ENCODE assay signal across 20 mouse cellular contexts in the genomic region with DNA sequence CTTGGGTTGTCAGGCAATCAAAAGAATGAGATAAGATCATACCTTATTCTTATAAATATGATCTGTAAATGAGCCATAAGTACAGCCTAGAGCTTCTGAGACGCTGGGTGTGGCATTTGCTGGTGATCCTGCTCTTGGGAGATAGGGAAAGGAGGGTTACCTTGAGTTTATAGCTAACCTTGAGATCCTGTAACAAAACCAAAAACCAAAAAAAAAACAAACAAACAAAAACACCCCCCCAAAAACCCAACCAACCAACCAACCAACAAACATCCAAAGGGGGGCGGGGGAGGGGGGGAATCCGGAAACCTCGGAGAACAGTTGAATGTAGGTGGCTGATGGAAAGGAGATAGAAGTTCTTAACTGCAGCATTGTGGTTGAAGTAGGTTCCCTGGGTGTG. TPM values are rescaled to one million over a fixed set of nuclear protein-coding genes. Genes with fewer than 3 reads are reported as not detected.
DNase-seq lines count a peak whose midpoint lies in the region; ATAC-seq and TF ChIP-seq lines count a peak whose summit lies in the region.
"Had no signal": no experiment of that assay in that cellular context is flagged by ENCODE, and none has a peak within 500 bp of the region (broad histone marks: within the 10 kb centered on the region; RNA-seq: fewer than 3 reads in every experiment).

No protein-coding gene starts in this region.

- peak overlapping the region; percentile 79 for H3K4me3 ChIP-seq in erythroblast, embryonic 14.5 days (replicated peaks)
- H3K4me3 ChIP-seq in heart, embryonic 16.5 days (ENCODE audit: low read length): peak overlapping the region; percentile 41
- H3K4me3 ChIP-seq in heart, embryonic 11.5 days (ENCODE audit: low read depth, low read length): no peak overlapping the region
- peak overlapping the region; percentile 14 to 49; a peak in 3 of 4 replicates for H3K4me3 ChIP-seq in liver, embryonic 14.5 days (ENCODE audit: insufficient read depth in 1 of 2, low read depth in 2 of 2, low read length in 2 of 2)
- no peak overlapping the region for H3K4me3 ChIP-seq in kidney, embryonic 16.5 days (ENCODE audit: low read length)
- no peak overlapping the region for H3K4me3 ChIP-seq in forebrain, embryonic 12.5 days (replicated peaks)

- peak overlapping the region; percentile 58 for H3K4me2 ChIP-seq in heart, embryonic 16.5 days (ENCODE audit: low read depth, low read length)
- no peak overlapping the region; the same call in 1 of the 2 replicates for H3K4me2 ChIP-seq in heart, embryonic 11.5 days
- peak overlapping the region; percentile 80 for H3K4me2 ChIP-seq in liver, embryonic 14.5 days (ENCODE audit: low read depth)
- no peak overlapping the region for H3K4me2 ChIP-seq in kidney, embryonic 16.5 days (replicated peaks; ENCODE audit: low read depth, low read length)
- H3K4me2 ChIP-seq in forebrain, embryonic 12.5 days: no peak overlapping the region
- H3K4me2 ChIP-seq: limb, embryonic 12.5 days had no signal

- no peak for ATAC-seq in erythroblast, adult 5-6 weeks (replicated peaks; ENCODE audit: low FRiP score, poor library complexity, severe bottlenecking)
- no peak for ATAC-seq in heart, embryonic 16.5 days (replicated peaks; ENCODE audit: extremely low read depth, insufficient read depth, low FRiP score)
- ATAC-seq in heart, embryonic 11.5 days (replicated peaks; ENCODE audit: insufficient number of reproducible peaks, low FRiP score, low TSS enrichment): no peak
- no peak for ATAC-seq in liver, embryonic 14.5 days (ENCODE audit: insufficient read depth)
- no peak for ATAC-seq in kidney, embryonic 16.5 days (ENCODE audit: low FRiP score, low TSS enrichment)
- no peak for ATAC-seq in forebrain, embryonic 12.5 days (ENCODE audit: low FRiP score)
- ATAC-seq: activated CD4-positive, CD25-positive, alpha-beta regulatory T cell, adult 4 months; forebrain, postnatal 0 days; hindbrain, postnatal 0 days; Patski had no signal

- peaks cover 19% of the 10 kb centered on the region for H3K36me3 ChIP-seq in erythroblast, embryonic 14.5 days (ENCODE audit: control insufficient read depth)
- no peaks in the 10 kb centered on the region for H3K36me3 ChIP-seq in heart, embryonic 16.5 days (ENCODE audit: control insufficient read depth, insufficient read depth)
- no peaks in the 10 kb centered on the region for H3K36me3 ChIP-seq in heart, embryonic 11.5 days (ENCODE audit: control insufficient read depth, insufficient read depth, low read length)
- no peaks in the 10 kb centered on the region for H3K36me3 ChIP-seq in liver, embryonic 14.5 days (replicated peaks; ENCODE audit: control insufficient read depth, insufficient read depth, low read depth)
- H3K36me3 ChIP-seq in kidney, embryonic 16.5 days (ENCODE audit: insufficient read depth, low read length): no peaks in the 10 kb centered on the region
- H3K36me3 ChIP-seq in forebrain, embryonic 12.5 days (replicated peaks): no peaks in the 10 kb centered on the region
- H3K36me3 ChIP-seq: limb, embryonic 12.5 days had no signal

- peak; percentile 47 for DNase-seq in c-Kit-negative CD71-positive TER-119-positive erythroid progenitor cells, embryonic 14.5 days (ENCODE audit: low read depth, low spot score)
- DNase-seq in liver, embryonic 14.5 days (ENCODE audit: low read depth in 3 of 3, low spot score in 3 of 3): peak; percentile 57 to 66 (median 61)
- DNase-seq: cerebellum, adult 11 months; cerebellum, postnatal 14 days; forebrain, postnatal 0 days; kidney, adult 18-20 months; kidney, postnatal 14 days; layer of hippocampus, adult 9-11 months; spleen, adult 18-20 months; thymus, adult 2 months had no signal

- 66% methylated on average over 4 of the region's 4 CpGs for WGBS in heart, embryonic 16.5 days
- 70% methylated on average over 4 of the region's 4 CpGs for WGBS in heart, embryonic 11.5 days (ENCODE audit: insufficient replicate concordance)
- 14% methylated on average over 4 of the region's 4 CpGs for WGBS in liver, embryonic 14.5 days (ENCODE audit: insufficient replicate concordance)
- 90% methylated on average over 4 of the region's 4 CpGs for WGBS in kidney, embryonic 16.5 days
- whole genome bisulfite sequencing in forebrain, embryonic 12.5 days: 91% methylated on average over 4 of the region's 4 CpGs

- no peaks in the 10 kb centered on the region for H3K27me3 ChIP-seq in erythroblast, embryonic 14.5 days (ENCODE audit: control insufficient read depth)
- H3K27me3 ChIP-seq in heart, embryonic 16.5 days (ENCODE audit: control insufficient read depth, insufficient read depth, low read length): no peaks in the 10 kb centered on the region
- no peaks in the 10 kb centered on the region for H3K27me3 ChIP-seq in heart, embryonic 11.5 days (ENCODE audit: control insufficient read depth, insufficient read depth, low read length)
- H3K27me3 ChIP-seq in liver, embryonic 14.5 days (ENCODE audit: control insufficient read depth, insufficient read depth, low read length): no peaks in the 10 kb centered on the region
- H3K27me3 ChIP-seq in kidney, embryonic 16.5 days (ENCODE audit: insufficient read depth, low read length): no peaks in the 10 kb centered on the region
- no peaks in the 10 kb centered on the region for H3K27me3 ChIP-seq in forebrain, embryonic 12.5 days
- H3K27me3 ChIP-seq: limb, embryonic 12.5 days; Patski had no signal

- H3K4me1 ChIP-seq in erythroblast, embryonic 14.5 days (ENCODE audit: control insufficient read depth): peaks cover 81% of the 10 kb centered on the region
- H3K4me1 ChIP-seq in heart, embryonic 16.5 days (ENCODE audit: control insufficient read depth, insufficient read depth, low read length): peaks cover 56% of the 10 kb centered on the region
- peaks cover 34% of the 10 kb centered on the region for H3K4me1 ChIP-seq in heart, embryonic 11.5 days (ENCODE audit: control insufficient read depth, insufficient read depth, low read length)
- H3K4me1 ChIP-seq in liver, embryonic 14.5 days (replicated peaks; ENCODE audit: control insufficient read depth in 2 of 2, insufficient read depth in 2 of 2, low read length in 1 of 2): peaks cover 45 to 52% of the 10 kb centered on the region in 2 experiments
- H3K4me1 ChIP-seq in kidney, embryonic 16.5 days (ENCODE audit: insufficient read depth, low read length): peaks cover 16% of the 10 kb centered on the region; the same call in 1 of the 2 replicates
- H3K4me1 ChIP-seq in forebrain, embryonic 12.5 days: peaks cover 9% of the 10 kb centered on the region

- peak; percentile 54 for TF ChIP-seq EP300 in liver, embryonic 14.5 days (IDR thresholded peaks at IDR 0.05; ENCODE audit: low read depth)

- peak overlapping the region; percentile 60 for H3K9ac ChIP-seq in heart, embryonic 16.5 days (ENCODE audit: low read length)
- no peak overlapping the region for H3K9ac ChIP-seq in heart, embryonic 11.5 days (ENCODE audit: low read depth, low read length)
- peak overlapping the region; percentile 66 for H3K9ac ChIP-seq in liver, embryonic 14.5 days (replicated peaks)
- H3K9ac ChIP-seq in kidney, embryonic 16.5 days (replicated peaks; ENCODE audit: low read length): no peak overlapping the region
- no peak overlapping the region for H3K9ac ChIP-seq in forebrain, embryonic 12.5 days
- H3K9ac ChIP-seq: forebrain, postnatal 0 days; limb, embryonic 12.5 days had no signal

- no peaks in the 10 kb centered on the region for H3K9me3 ChIP-seq in erythroblast, embryonic 14.5 days (ENCODE audit: control insufficient read depth, low read length)
- no peaks in the 10 kb centered on the region for H3K9me3 ChIP-seq in heart, embryonic 16.5 days (replicated peaks; ENCODE audit: control insufficient read depth, low read length)
- H3K9me3 ChIP-seq in heart, embryonic 11.5 days (replicated peaks; ENCODE audit: control insufficient read depth, low read length): no peaks in the 10 kb centered on the region
- H3K9me3 ChIP-seq in liver, embryonic 14.5 days (ENCODE audit: control insufficient read depth, low read length): no peaks in the 10 kb centered on the region
- no peaks in the 10 kb centered on the region for H3K9me3 ChIP-seq in kidney, embryonic 16.5 days (ENCODE audit: low read length)
- no peaks in the 10 kb centered on the region for H3K9me3 ChIP-seq in forebrain, embryonic 12.5 days
- H3K9me3 ChIP-seq: limb, embryonic 12.5 days had no signal

- TF ChIP-seq CTCF in liver, embryonic 14.5 days (IDR thresholded peaks at IDR 0.05; ENCODE audit: low read depth): no peak

- H3K27ac ChIP-seq in heart, embryonic 16.5 days (ENCODE audit: low read length): peak overlapping the region; percentile 92
- H3K27ac ChIP-seq in heart, embryonic 11.5 days (ENCODE audit: low read depth, low read length): no peak overlapping the region; the same call in 1 of the 2 replicates
- peak overlapping the region; percentile 98 for H3K27ac ChIP-seq in liver, embryonic 14.5 days
- no peak overlapping the region for H3K27ac ChIP-seq in kidney, embryonic 16.5 days (ENCODE audit: low read length)
- no peak overlapping the region for H3K27ac ChIP-seq in forebrain, embryonic 12.5 days
- H3K27ac ChIP-seq: hindbrain, postnatal 0 days; limb, embryonic 12.5 days had no signal

RNA-seq across cellular contexts. Expression of gene Osbpl8, which starts 2.9 kb away (rescaled TPM):
- 0.51 and 0.56 TPM in 2 replicates for polyA plus RNA-seq in erythroblast, embryonic 14.5 days (2012)
- 221 and 254 TPM in 2 replicates for total RNA-seq in erythroblast, adult 5-6 weeks (2015; ENCODE audit: low replicate concordance)
- 372 and 402 TPM in 2 replicates for total RNA-seq in erythroblast, adult 5-6 weeks (2017; ENCODE audit: low replicate concordance)
- polyA plus RNA-seq in heart, embryonic 16.5 days (2015; fragmentation: Nextera tagmentation; extraction: Ambion mirVana): 28.8 and 30.2 TPM in 2 replicates
- polyA plus RNA-seq in heart, embryonic 11.5 days (2014; fragmentation: Nextera tagmentation; extraction: Ambion mirVana): 20.5 and 21.1 TPM in 2 replicates
- 4.8 and 6.3 TPM in 2 replicates for polyA plus RNA-seq in liver, embryonic 14.5 days (2012; rRNA removed)
- 7.2 and 7.7 TPM in 2 replicates for polyA plus RNA-seq in liver, embryonic 14.5 days (2014; fragmentation: Nextera tagmentation; extraction: Ambion mirVana)
- 7.1 and 8.6 TPM in 2 replicates for polyA plus RNA-seq in kidney, embryonic 16.5 days (2015; fragmentation: Nextera tagmentation; extraction: Ambion mirVana)
- polyA plus RNA-seq in forebrain, embryonic 12.5 days (2016; fragmentation: Nextera tagmentation; extraction: Ambion mirVana): 18.9 and 20.6 TPM in 2 replicates

Comparison
In these comparisons a context has a peak if more than half of its experiments do, and no peak if none do; other contexts are left out.
1. H3K4me3 ChIP-seq: peak in erythroblast, embryonic 14.5 days (single experiment), heart, embryonic 16.5 days (single experiment) and liver, embryonic 14.5 days (2 of 2); none in heart, embryonic 11.5 days (single experiment), kidney, embryonic 16.5 days (single experiment) and forebrain, embryonic 12.5 days (single experiment).
2. H3K27ac ChIP-seq: peak in heart, embryonic 16.5 days (single experiment) and liver, embryonic 14.5 days (single experiment); none in heart, embryonic 11.5 days (single experiment), kidney, embryonic 16.5 days (single experiment) and forebrain, embryonic 12.5 days (single experiment).
3. H3K4me2 ChIP-seq: peak in heart, embryonic 16.5 days (single experiment) and liver, embryonic 14.5 days (single experiment); none in heart, embryonic 11.5 days (single experiment), kidney, embryonic 16.5 days (single experiment) and forebrain, embryonic 12.5 days (single experiment).
4. H3K9ac ChIP-seq: peak in heart, embryonic 16.5 days (single experiment) and liver, embryonic 14.5 days (single experiment); none in heart, embryonic 11.5 days (single experiment), kidney, embryonic 16.5 days (single experiment) and forebrain, embryonic 12.5 days (single experiment).